Mouse (Mus musculus): Measurements from ENCODE around the gene Nsfl1c.
"Not testable (repeated sequence)": the region's sequence is repeated elsewhere in the genome, so short reads cannot be mapped to it uniquely, and the experiment has no call there.

The Nsfl1c gene

DNA sequence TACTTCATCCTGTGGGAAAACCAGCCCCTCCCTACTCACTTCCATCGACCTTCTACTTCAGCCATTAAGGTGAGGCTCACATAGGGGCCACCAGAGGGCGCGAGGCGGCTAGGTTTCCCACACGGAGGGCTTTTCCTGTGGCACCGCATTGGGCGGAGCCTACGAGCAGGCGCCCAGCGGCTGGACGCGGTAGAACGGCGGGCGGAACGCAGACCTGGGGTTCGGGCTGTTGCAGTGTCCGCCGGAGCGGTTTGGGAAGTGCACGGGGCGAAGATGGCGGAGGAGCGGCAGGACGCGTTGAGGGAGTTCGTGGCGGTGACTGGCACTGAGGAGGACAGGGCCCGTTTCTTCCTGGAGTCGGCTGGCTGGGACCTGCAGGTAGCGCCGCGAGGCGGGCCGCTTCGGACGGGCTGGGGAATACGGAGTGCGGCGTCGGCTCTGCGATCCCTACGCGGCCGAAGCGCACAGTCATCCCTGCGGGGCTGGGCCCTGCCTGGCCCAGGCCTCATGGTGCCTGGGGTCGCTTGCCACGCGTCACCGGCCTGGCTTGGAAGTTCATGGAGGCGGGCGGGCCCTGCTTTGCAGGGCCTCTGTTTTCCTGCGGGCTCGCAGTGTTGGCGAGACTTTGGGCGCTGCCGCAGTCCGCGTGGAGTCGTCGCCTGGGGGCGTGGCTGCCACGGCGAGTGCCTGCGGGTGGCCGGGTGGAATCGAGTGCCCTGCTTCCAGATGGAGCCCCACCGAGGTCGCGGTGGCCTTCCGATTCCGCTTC is at the start of gene Nsfl1c:
Nsfl1c (plus strand) TSS at position 148 of the 769 bp plus-strand sequence.
- DNase-seq, result peak; percentile 98

DNA sequence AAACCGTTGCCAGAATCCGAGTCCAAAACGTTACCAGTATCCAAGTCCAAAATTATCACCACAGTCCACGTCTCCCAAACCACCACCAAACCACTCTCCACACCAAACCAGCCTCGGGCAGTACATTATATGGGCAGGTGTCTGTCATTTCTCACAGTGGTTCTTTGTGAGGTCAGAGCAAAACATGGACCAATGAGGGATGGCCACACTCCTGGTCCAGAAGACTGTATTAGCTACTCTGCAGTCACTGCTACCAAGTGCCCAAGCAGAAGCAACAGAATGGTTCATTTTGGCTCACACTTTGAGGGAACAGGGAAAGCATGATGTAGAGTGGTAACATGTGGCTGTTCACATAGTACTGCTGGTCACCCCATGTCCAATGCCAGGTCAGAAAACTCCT is 17.9 kb upstream of the Nsfl1c start, which contains the start of gene 4921509C19Rik:
4921509C19Rik (minus strand) TSS at position 101 of the 400 bp plus-strand sequence.
- DNase-seq, result not testable (repeated sequence)

DNA sequence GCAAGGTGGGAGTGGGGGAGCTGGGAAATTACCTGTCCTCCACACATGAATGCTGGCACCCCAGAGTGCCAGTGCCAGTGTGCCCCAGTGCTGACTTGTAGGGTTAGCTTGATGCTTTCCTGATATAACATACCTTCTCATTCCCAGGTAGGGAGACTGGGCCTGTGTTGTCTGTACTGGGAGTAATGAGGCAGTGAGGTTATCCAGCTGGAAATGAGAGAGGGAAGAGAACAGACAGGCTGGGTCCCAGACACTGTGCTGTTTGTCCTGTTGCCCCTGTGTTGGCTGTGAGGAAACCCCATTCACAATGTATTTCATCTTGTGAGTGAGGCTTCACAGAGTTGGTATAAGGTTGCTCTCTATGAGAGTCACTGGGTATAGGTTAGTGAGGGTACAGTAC is 7.5 kb upstream of the Nsfl1c start:
- no peak for DNase-seq

DNA sequence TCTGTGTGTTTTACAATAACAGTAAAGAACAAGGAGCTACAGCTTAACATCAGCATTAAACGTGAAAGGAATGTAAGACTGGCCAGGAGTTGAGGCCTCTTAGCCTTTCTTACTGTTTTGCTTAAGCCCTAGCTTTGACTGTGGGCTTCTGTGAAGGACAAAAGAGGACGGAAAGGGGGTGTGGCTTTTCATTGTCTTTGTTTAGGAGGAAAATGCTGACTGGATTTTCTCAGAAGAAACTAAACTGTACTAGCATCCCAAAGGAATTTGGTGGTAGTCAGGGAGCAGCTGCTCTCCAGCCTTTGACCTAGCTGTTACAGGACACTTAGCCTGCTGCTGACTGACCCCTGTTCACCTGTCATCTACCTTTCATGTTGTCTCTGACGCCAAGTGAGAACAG is 4.4 kb downstream of the Nsfl1c start:
- no peak for DNase-seq

DNA sequence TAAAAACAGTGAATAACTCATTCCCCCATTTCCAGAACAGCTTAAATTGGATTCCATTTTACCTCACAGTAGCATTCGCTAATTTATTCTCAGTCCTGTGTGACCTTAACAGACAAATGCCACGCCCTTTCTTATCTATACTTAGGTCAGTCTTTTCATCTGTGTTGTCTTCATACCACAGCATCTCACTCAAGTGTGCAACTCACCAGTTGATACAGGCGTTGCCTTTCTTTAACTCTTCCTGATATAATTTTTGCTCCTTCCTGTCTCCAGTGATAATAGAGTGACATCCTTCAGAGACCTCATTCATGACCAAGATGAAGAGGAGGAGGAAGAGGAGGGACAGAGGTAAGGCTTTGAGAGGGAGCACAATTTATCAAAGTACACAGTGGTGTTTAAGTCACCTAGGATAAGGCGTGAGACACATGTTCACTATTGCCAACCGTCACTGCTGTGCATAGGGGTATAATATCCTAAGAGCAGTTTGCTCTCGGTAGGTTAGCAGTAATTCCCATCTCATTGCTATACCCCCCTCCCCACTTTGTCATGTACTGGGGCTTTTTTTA is 6.5 kb downstream of the Nsfl1c start:
- no peak for DNase-seq

DNA sequence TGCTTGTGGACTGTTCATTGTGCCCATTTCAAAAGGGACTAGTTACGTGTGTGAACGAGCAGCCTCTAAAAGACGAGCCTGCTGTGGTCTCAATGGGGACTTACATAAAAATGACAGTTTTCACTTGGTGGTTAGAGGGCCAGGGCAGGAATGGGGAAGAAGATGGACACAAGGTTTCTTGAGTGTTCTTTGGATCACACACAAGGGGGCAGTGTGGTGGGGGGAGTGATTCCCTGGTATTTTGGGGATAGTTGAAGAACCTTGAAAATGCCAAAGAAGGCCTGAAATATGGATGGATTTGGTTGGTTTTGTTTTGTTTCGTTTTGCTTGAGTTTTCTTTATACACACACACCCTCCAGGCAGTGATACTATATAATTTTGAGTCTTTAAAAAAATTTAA is 10.2 kb downstream of the Nsfl1c start:
- DNase-seq, result no peak

DNA sequence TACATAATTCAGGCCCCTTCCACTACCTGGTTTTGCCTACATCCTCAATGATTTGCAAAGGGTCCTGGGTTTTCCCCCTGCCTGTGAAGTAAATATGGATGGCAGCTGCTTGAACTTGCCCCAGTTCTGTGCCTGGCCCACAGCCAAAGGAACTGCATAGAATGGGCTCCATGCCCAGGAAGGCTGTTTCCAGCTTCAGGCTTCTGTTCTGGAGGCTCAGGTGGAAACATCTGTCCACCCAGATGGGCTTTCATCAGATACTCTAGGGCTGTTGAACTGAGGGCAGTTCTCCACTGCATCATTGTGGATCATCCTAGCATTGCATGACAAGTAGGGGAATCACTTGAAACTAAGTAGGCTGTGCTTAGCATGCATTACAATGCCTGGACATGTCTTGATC is 18.2 kb downstream of the Nsfl1c start:
- DNase-seq, result peak; percentile 65 to 73

DNA sequence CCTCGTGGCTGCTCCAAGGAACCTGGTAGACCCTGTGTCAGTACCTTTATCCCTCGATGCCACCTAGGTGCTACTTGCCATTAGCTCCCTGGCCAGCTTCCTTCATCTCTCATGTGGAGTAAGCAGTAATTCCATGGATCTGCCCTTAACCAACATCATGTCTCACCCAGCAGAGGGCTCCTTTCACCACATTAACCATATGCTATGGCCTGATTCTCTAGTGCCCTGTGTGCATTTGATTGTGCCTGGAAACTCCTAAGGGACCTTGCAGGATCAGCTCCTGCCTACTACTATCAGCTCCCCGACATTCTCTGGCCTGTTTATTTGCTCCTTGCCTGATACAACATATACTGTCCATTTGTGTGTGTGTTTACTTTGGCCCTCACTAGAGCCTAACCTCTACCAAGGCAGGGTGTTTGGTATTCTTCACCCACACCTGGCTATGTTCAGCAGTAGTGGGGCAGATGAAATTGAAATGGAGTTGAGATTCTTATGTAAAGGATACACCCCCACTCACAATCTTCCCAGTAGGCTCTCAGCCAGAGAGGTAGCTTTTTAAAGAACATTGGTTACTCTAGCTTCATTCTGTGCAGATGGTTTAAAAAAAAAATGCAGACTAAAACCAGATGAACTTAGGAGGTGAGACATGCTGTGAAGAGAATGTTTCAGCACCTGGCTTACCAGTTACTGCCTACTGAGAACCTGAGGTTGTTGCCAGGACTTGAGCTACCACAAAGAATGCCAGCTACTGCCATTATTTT is 19.7 kb downstream of the Nsfl1c start:
- no peak for DNase-seq

DNA sequence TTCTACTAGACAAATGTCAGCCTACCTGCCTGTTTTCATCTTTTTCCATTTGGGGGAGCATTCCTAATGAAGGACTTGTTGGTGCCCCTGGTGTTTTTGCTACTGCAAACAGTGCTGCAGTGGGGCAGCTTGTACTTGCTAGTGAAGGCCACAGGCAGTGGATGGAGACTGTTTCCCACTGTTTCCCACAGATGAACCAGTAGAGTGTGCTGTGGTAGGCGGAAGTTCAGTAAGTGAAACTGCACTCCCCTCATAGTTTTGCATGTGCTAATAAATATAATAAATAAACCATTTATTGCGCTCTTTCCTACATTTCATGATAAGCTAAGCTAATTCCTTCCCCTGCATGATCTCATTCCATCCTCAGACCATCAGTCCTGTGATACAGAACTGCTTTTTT is 25.0 kb downstream of the Nsfl1c start:
- DNase-seq, result no peak

DNA sequence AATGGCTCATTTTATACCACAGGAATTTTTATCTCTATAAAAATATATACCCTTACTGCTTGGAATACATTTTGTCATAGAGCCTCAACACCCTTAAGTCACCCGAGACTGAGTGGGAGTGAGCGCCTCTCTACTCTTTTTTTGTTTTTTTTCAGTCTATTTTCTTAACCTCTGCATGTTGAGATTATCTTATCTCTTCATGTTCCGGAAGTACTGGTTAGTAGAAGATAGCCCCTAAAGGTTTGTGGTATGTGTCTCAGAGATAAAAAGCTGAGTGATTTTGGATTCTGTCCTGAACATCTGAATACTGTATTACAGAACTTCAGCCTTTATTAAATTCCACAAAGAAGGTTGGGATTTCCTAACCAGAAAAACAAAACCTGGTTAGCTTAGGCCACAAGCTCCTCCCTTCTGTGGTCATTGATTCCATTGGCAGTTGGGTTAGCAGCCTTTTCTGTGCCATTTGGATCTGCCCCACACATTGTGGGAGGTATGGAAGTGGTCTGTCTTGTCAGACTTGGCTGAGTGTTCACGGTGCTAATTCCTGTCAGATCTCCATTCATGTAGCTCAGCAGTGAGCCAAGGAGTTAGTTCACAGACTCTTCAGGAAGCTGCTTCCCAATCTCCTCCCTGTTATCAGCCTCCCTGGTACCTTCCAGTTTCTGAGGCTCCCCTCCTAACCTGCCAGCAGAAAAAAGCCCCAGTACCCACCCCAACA is 30.5 kb downstream of the Nsfl1c start:
- DNase-seq, result peak; percentile 31 to 46

DNA sequence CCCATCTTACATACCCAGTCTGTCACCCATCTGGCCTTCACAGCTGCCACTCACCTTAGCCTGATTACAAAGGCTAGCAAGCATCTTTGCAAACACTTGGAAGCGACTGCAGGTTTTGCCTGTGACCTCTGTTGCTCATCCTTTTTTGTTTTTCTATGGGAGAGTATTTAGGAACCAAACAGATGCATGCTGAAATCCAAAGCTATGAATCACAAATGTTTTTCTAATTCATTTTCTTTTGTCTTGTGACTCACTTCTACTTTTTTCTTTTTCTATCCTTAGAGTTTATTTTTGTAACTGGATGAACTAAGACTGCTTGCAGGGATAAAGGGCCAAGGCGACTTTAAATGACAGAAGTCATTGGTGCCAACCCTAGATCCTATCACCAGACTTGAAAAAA is 31.5 kb downstream of the Nsfl1c start:
- no peak for DNase-seq

DNA sequence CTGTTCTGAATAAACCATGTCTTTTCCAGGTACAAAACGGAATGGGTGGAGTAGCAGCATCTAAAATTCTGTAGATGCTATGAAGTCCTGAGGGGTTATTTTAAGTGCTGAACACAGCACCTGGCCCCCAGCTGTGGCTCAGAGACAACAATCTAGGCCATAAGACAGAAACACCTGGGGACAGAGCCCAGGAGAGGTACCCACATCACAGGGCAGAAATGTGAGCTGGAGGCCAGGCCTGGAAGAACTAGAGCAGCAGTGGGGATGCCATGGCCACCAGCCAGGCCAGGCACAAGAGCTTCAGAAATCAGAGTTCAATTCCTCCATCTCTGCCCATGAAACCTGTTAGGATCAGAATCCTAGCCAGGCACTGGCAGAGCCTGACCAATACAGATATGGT is 34.1 kb downstream of the Nsfl1c start:
- no peak for DNase-seq

DNA sequence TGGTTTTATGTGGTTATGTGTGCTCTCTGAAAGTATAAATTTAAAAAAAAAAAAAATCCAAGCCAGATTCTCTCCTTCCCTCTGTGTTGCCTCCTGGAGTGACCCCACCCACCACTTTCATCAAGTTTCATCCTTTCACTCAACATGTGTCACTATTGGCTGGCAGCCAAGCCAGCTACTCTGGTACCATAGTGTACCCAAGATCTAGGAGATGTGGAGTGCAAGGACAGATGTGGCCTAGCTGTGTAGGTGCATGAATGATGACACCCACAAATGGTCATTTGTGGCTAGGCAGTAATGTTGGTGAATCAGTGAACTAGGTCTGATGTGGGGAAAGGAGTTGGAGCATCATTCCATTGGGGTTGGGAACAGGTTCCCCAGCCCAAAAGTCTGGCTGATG is 35.2 kb downstream of the Nsfl1c start:
- no peak for DNase-seq

DNA sequence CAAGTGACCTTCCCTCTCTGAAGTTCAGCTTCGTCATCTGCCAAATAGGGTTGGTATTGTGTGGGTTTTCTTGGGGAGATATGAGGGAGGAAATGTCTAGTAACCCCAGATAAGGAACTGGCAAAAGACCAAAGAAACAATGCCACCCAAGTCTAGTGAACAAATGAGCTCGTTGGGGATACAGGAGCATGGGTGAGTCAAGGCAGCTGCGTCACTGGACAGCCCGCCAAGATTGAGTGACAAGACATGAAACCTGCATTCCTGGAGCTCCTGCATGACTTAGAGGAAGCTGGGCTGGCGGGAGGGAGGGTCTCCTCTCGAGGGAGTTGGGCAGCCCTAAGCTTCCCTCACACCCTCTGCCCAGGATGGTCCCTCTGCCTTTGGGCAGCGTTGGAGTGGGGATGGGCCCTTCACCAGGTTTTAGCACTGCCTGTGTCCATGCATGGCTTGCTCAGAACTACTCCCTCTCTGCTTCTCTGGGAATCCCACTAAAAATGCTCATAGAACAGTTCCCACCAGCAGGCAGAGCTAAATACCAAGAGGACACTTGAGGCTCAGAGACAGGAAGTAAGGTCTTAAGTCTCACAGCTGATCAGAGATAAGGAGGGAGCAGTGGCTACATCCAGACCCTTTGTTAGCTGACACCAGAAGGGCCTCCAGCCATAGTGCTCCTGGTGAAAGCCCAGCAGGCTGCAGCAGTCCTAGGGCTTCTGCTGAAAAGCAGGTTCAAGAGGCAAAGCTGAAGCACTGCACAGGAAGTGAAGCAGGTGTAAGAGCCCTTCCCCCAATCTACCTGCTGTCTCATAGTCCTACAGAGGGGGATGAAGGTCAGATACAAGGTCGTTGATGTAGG is 36.6 kb downstream of the Nsfl1c start:
- no peak for DNase-seq

DNA sequence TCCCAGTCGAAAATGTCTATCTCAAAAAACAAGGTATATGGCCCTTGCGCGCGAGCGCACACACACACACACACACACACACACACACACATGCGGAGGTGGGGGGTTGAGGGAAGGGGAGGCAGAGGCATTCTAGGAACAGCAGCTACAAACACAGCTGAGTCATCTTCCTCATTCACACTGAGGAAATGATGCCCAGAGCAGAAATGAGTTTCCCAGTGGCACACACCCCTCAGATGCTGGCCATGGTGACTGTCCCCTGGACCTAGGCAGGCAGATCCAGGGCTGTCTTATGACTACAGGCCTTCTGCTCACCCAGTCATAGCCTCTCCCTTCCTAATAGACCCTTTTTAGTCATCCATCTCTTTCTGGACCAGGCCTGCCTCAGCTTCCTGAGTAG is 39.6 kb downstream of the Nsfl1c start:
- DNase-seq, result no peak

DNA sequence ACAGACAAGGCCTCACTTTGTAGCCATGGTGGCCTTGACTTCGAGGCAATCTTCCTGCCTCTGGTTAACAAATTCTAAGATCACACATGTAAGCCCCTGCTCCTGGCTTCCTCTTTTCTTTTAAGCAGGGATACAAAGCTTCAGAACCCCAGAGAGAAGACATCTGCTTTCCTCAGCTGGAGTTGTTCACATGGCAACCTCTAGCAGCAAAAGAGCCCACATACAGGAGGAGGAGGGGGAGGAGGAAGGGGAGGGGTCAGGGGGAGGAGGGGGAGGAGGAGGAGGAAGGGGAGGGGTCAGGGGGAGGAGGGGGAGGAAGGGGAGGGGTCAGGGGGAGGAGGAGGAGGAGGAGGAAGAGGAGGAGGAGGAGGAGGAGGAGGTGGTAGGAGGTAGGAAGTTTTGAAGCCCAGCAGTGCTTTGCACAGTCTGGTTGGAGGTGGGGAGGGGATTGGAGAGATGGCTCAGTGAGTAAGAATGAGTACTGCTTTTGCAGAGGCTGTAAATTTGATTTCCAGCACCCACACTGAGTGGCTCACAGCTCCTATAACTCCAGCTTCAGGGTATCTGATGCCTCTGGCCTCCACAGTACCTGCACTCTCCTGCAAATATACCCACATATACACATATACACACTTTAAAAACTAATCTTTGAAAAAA is 42.1 kb downstream of the Nsfl1c start:
- DNase-seq, result no peak

DNA sequence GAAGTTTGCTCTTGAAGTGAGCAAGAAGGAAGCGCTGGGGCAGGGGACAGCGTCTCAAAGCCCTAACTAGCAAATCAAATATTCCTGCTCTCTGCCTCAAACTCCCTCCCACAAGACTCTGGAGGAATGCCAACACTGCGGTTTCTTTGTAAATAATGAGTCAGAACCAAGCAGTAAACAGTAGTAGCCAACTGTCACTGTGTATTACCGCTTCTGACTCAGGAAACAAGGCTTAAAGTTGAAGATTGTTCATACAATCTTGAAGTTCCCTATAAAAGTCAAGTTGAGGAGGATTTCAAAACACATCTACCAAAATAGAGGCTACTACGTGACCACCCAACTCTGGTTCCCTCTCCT is 42.6 kb downstream of the Nsfl1c start:
- DNase-seq, result peak in 1 of 2 experiments; percentile 21

DNA sequence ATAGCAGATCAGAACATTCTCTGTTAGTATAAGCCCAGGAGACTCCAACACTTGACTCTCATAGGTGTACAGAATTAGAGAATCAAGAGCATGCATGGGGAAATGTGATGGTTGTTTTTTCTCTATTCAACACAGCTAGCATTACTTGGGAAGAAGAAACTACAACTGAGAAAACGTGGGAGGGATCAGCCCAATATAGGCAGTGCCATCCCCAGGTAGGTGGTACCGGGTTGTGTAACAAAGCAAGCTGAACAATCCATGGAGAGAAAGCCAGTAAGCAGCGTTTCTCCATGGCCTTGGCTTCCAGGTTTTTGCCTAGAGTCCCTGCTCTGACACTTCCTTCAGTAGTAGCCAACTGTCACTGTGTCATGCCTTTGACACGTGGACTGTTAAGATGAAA is 44.7 kb downstream of the Nsfl1c start:
- DNase-seq, result no peak

DNA sequence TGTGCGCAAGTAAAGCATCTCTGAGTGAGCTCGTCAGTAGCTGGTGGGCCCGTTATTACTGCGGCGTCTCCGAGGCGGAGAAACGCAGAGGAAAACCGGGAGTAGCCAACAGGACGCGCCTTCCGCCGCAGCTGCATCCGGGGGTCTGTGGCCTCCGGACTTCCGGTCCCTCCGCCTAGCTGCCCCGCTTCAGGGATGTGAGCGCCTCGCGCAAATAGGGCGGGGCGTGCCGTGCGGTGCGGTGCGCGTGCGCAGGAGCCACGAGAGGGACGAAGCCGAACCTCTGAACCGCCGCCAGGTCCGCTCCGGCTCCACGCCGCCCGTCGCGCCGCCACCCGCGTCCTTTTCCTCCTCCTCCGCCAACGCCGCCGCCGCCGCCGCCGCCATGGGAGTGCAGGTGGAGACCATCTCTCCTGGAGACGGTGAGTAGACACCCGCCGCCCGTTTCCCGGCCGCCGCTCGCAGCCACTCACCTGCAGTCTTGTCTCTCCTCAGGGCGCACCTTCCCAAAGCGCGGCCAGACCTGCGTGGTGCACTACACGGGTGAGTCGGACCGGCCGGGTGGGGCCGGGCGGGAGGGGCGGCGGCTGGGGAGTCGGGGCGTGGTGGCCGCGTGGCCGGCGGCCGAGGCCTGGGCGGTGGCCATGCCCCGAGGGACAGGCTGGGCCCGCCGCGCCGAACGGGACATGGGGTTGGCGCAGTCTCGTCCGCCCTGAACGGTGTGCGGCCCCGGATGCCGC is 48.5 kb downstream of the Nsfl1c start, which contains the start of gene Fkbp1a:
Fkbp1a (plus strand) TSS at position 161 of the 740 bp plus-strand sequence.
- peak; percentile 99 for DNase-seq

DNA sequence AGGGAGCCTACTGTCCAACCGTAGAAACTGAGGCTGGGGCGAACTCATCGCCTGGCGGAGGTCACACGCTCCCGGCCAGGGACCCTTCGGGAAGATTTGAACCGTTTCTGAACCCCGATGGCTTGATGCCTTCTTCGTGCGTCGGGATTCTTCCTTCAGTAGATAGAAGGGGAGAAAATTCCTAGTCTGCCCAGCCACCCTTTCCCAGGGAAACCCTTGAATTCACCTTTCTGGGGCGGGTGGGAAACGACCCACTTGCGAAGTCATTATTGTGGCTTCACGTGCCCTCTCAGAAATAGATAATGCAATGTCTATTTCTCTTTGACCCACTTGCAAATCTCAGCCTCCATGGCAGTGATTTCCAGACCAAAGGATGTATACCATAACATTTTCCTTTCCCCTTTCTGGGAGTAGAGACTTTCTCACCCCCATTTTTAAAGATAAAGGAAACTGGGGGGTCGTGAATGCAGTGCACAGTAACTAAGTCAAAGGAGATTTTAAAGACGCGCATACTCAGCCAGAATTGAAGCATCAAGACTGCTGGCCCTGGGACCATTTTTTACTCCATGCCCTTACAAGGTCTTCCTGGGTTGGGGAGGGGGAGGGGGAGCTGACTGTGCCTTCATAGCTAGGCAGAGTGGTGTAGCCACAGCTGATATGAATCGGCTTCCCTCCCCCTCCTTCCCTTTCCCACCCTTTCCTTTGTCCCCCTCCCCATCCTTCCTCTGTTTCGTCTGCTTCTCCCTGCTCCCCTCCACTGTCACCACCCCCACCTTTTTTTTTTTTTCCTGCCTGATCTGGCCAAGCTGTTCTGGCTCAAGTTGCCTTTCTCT is 49.3 kb downstream of the Nsfl1c start:
- peak; percentile 82 to 83 for DNase-seq

Data from cerebellum, postnatal 10 days (tissue).